Mouse (Mus musculus): ENCODE data around the gene Tmem178b. TPM values are rescaled to one million over a fixed set of nuclear protein-coding genes. Genes with fewer than 3 reads are reported as not detected.

Gene Tmem178b
- total RNA-seq, 2 experiments from 2014 or later, result 3.3 to 3.4 TPM

DNA sequence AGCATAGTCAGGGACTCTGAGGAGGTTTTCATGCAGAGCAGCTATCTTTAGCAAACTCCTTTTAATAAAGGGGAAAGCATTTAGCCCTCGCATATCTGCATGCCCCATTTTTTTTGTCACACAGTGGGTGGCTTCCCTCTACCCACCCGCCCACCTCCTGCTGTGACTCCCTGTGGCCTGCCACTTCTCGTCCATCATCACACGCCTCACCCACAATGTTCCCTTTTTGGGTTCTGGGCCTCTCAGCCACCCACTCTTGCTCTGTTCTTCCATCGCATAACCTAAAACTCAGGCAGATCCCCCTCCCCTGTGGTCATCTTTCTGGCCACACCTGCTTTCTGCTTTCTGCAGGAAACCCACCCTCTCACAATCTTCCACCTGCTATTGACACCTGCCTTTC is 288.3 kb downstream of the Tmem178b start:
- no peak for DNase-seq

GRCm38 (mm10) chr6:40173559-40173958 is 300.5 kb downstream of the Tmem178b start:
- no peak for DNase-seq

DNA sequence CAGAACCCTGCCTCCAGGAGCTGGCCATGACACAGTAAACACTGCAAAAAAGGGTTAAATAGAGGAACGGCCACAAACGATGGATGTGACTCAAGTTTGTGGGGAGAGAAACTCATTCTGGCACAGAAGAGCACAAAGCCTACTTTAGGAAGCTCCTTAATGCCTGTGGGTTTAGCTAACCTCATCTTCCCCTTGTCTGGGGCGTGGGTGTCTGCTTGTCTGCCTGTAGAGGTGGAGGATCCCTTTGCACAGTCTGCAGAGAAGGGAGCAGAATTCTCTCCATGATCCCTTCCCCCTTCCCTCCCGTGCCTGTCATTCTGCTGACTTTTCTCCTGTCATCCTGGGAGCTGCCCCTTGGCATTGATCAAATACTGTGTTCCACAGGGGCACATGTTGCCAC is 304.8 kb downstream of the Tmem178b start:
- no peak for DNase-seq

DNA sequence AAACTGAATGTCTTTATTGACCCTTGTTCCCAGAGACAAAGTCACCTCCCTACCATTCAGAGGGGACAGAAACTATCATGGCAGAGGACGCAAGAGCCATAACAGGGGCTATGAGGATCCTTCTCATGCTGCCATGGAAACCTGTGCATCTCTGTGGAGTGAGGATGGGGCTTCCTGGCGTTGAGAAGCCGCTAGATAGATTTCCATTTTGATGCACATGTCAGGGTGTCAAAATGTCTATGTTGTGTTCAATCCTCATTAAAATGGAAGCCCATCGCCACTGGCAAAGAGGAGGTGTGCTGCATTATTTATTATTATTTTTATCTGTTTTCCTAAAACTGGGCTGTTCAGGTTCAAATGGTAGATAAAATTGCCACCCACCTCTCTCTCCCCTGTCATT is 307.5 kb downstream of the Tmem178b start:
- DNase-seq, result no peak

- DNase-seq, result no peak
These were observed 327.6 kb downstream of the Tmem178b start for GRCm38 (mm10) chr6:40200661-40201060.

DNA sequence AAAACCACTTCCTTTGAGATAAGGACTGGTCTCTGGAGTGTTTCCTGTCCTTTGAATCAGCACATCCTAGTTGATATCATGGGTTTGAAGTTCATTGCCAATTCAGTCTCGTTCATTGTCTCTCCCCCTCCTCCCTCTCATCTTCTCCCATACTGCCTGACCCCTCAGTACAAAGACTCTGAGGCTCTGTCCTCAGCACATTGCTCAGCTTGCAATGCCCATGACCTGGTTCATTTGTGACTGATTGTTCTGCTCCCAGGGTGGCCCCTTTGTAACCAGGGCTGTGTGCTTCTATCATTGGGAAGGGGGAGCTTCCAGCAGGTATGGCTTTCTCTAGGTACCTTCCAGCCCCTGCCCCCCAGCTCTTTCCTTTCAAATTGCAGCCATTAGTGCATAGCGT is 329.5 kb downstream of the Tmem178b start:
- no peak for DNase-seq

GRCm38 (mm10) chr6:40205380-40205779 is 332.3 kb downstream of the Tmem178b start:
- DNase-seq, result no peak

DNA sequence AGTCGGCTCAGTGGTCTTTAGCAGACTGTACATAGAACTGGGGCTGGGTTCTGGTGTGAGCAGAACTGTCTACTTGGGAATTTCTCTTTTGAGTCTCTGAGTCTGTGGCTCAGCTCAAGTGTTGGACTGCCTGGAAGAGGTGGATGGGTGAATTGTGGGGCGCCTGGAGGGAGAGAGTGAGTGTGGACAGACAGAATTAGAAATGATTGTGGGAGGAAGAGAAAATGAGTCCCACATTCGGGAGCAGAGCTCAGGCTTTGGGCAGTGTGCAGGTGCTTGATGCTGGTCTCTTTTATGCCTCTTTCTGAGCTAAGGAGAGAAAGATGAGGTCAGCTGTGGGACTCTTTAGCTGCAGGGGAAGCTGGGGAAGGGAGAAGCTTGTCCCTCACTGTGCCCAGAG is 334.9 kb downstream of the Tmem178b start:
- no peak for DNase-seq

GRCm38 (mm10) chr6:40209172-40209571 is 336.1 kb downstream of the Tmem178b start:
- no peak for DNase-seq

DNA sequence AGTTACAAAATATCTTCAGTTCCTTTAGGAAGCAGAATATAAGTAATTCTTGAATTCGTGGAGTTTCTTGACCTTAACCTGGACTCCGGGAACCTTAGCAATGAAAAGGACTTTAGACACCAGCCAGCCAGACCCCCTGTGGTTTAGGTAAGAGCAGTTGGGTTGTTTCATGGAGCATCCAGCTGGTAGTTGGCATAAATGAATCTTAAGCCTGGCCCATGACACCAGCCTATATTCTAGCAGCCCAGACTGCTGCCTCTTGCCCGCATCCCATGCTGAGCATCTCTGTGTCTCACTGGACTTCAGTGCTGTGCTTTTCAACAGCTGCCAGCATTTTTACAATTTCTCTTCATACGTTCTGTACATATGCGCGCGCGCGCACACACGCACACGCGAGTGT is 344.1 kb downstream of the Tmem178b start:
- no peak for DNase-seq

DNA sequence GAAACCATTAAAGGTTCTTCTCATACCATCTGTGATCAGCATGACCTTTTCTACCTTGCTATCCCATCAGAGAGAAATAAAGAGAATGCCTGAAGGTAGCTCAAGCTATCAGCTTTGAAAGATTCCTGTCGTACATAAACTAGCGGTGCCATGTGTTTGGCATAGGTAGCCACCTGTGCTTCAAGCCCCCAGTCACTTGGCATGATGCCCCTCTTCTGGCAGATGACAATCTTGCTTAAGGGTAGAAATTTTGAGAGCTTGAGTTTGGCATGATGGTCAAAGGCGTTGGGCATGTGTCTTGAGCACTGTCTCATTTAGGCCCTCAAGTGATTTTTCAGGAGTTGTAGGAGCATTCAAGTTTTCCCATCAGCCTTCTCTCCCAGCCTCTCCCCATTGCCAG is 344.6 kb downstream of the Tmem178b start:
- DNase-seq, result no peak

DNA sequence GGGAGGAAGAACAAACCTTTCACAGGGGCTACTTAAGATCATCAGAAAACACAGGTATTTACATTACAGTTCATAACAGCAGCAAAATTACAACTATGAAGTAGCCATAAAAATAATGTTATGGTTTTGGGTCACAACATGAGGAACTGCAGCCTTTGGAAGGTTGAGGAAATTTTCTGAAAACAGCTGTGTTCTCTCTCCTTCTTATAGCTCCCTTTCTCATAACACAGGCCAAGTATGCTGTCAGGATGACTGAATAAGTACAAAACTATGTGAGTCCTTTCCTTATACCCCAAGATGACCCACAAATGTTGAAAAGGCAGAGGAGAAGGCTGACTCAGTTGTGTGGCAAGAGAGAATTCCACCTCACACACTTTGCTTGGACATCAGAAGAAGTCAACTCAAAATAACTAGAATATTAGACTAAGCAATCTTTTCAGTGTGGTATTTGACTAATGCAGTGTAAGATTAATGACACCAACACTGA is 347.6 kb downstream of the Tmem178b start:
- no peak for DNase-seq

DNA sequence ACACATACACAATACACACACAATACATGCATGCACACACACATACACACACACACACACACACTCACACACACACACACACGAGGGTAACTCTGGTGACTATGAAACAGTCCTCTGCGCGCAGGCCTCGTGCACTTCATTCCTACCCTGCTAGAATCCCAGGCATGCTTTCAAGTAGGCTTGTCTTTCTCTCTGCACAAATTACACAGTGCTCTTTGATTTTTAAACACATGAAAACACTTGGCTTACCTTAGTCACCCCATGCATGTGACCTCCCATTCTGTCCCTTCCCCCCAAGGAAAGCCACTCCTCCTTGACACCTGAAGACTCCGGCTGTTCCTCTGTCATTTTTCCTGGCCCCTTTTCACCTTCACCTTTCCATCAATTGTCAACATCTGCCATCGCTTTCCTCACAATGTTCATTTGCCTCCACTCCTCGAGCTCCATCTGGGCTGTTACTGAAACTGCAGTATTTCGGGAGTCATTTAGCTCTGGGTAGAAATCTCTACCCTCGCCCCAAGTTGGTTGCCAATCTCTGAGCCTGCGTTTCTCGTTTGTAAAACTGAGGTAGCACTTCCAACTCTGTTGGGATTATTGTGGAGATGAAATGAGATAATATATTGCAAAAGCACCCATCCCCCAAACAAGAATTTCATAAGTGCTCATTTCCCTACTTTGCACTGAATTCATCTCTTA is 352.7 kb downstream of the Tmem178b start:
- no peak for DNase-seq

GRCm38 (mm10) chr6:40228981-40229380 is 355.9 kb downstream of the Tmem178b start:
- no peak for DNase-seq

DNA sequence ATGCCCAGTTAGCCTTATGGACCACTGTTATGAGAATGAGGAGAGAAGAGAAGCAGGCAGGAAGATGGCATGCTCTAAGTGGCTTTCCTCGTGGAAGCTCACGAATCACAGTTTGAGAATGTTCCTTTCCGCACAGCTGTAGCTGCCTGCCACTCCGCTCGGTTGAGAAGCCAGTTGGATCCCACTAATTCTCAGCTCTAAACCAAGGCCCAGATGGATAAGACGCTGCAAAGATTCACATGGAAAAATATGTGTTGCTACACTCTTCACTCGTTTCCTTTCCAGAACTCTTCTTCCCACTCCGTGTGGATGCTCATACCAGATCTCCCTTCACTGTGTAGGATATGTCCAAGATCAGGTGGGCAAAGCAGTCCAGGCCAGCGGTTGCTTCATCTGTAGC is 356.9 kb downstream of the Tmem178b start:
- DNase-seq, result no peak

- DNase-seq, result no peak
These were observed 361.0 kb downstream of the Tmem178b start for GRCm38 (mm10) chr6:40234066-40234465.

GRCm38 (mm10) chr6:40235793-40236470 is 362.9 kb downstream of the Tmem178b start:
- DNase-seq, result peak; percentile 23

- no peak for DNase-seq
These were observed 364.0 kb downstream of the Tmem178b start for GRCm38 (mm10) chr6:40236841-40237765.

- DNase-seq, result no peak
These were observed 365.8 kb downstream of the Tmem178b start for GRCm38 (mm10) chr6:40238857-40239256.

DNA sequence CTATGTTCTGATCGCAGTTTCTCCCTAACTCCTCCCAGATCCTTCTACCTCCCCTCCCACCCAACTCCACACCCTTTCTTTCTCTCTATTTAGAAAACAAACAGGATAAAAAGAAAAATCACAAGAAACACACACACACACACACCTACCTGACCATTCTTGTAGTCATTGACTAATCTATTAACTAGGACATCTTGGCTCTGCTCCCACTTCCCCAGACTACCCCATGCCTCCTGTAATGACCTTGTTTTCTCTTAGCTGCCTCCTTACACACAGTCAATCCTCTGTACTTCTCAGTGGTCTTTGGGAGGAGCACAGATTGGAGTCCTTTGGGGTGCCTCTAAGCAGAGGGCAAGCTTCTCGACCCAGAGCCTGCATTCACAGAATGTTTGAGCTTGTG is 367.6 kb downstream of the Tmem178b start:
- DNase-seq, result no peak

- no peak for DNase-seq
These were observed 374.4 kb downstream of the Tmem178b start for GRCm38 (mm10) chr6:40247398-40247946.

GRCm38 (mm10) chr6:40249939-40250338 is 376.9 kb downstream of the Tmem178b start:
- no peak for DNase-seq

Measured in gastrocnemius, postnatal 25 days (tissue).